Mouse (Mus musculus) left cerebral cortex, adult 6 months (tissue): ENCODE results near the gene Aqp11. TPM values are rescaled to one million over a fixed set of nuclear protein-coding genes. Genes with fewer than 3 reads are reported as not detected.

ENCODE experiments used
- long read RNA-seq, 2 experiments: library from polyadenylated mRNA; unstranded; transcript quantifications; one replicate each; pipeline ENCODE4 v2.0.0; 2019 to 2020
- polyA plus RNA-seq: library from polyadenylated mRNA; unstranded; fragments of <200 nt; fragmentation: Nextera tagmentation; gene quantifications from 2 replicates; pipeline ENCODE4 v1.2.3, GENCODE M21; 2021

Aqp11 gene
- 29.3 and 31.3 TPM in 2 replicates for polyA plus RNA-seq
- long read RNA-seq, experiment 1, transcript Aqp11-205 (3 exons, 3,737 nt): major isoform, 49 of 56 reads
- long read RNA-seq, experiment 1, partial matches to known transcripts: 3 of 56 reads
- long read RNA-seq, experiment 1, other reads (novel, unspliced or antisense): 4 of 56 reads
- long read RNA-seq, experiment 2, transcript Aqp11-205 (3 exons, 3,737 nt): major isoform, 32 of 37 reads
- long read RNA-seq, experiment 2, partial matches to known transcripts: 2 of 37 reads
- long read RNA-seq, experiment 2, other reads (novel, unspliced or antisense): 3 of 37 reads

GRCm38 (mm10) chr7:97737638-97738456 lies at the start of gene Aqp11:
Aqp11 (minus strand) TSS chr7:97738289.

GRCm38 (mm10) chr7:97696506-97697254 lies 41.4 kb downstream of the Aqp11 start, which contains the start of gene Clns1a:
Clns1a (plus strand) TSS chr7:97696634.

Other genes starting within 250 kb of the Aqp11 start
- 113 and 117 TPM in 2 replicates for gene Aamdc, start 158.8 kb downstream of the Aqp11 start, polyA plus RNA-seq
- 8.6 and 14.7 TPM in 2 replicates for gene Rsf1, start 158.4 kb downstream of the Aqp11 start, polyA plus RNA-seq
- gene Clns1a, start 41.7 kb downstream of the Aqp11 start, polyA plus RNA-seq: 133 and 154 TPM in 2 replicates
- gene Pak1, start 50.3 kb upstream of the Aqp11 start, polyA plus RNA-seq: 274 and 279 TPM in 2 replicates
- not detected in 2 replicates for gene Gdpd4, start 181.7 kb upstream of the Aqp11 start, polyA plus RNA-seq